Mouse (Mus musculus) forebrain, embryonic 10.5 days (tissue): ENCODE measurements around the gene Bach2. TPM values are rescaled to one million over a fixed set of nuclear protein-coding genes. Genes with fewer than 3 reads are reported as not detected.

ENCODE experiments used
- DNase-seq: peaks from one replicate; pipeline ENCODE4 v3.0.0-alpha.2; 2017; ENCODE audit warnings: low spot score; ENCODE audit errors: extremely low spot score
- H3K27ac ChIP-seq: fragments of 300-500 bp; sonication (generic); 2 replicates; pipeline ENCODE4 v1.5.1; 2016; ENCODE audit warnings: mild to moderate bottlenecking
- H3K27me3 ChIP-seq: fragments of 300-500 bp; sonication (generic); 2 replicates; pipeline ENCODE4 v1.6.1; 2016; ENCODE audit warnings: mild to moderate bottlenecking; ENCODE audit not compliant: poor library complexity, severe bottlenecking
- H3K36me3 ChIP-seq: fragments of 300-500 bp; sonication (generic); replicated peaks from 2 replicates; pipeline ENCODE4 v1.6.1; 2016; ENCODE audit warnings: mild to moderate bottlenecking, moderate library complexity
- H3K4me1 ChIP-seq: fragments of 300-500 bp; sonication (generic); 2 replicates; pipeline ENCODE4 v1.6.1; 2016
- H3K4me3 ChIP-seq: fragments of 300-500 bp; sonication (generic); 2 replicates; pipeline ENCODE4 v1.5.1; 2016; ENCODE audit warnings: mild to moderate bottlenecking, moderate library complexity
- H3K9me3 ChIP-seq: fragments of 300-500 bp; sonication (generic); 2 replicates; pipeline ENCODE4 v1.6.1; 2016; ENCODE audit warnings: mild to moderate bottlenecking, moderate library complexity
- WGBS: fragments of 180-500 bp; shearing (Covaris S2); methylation state at CpG from one replicate; pipeline ENCODE4 v1.1.7; 2016; 5-methylcytosine and 5-hydroxymethylcytosine counted together
- polyA plus RNA-seq: library from polyadenylated mRNA; unstranded; fragments of >200 nt; fragmentation: Nextera tagmentation; extraction: Ambion mirVana; gene quantifications from 2 replicates; pipeline ENCODE4 v1.2.1, GENCODE M21; 2016

The Bach2 gene
- polyA plus RNA-seq, 1 experiment from 2014 or later: 7.1 TPM

- Histone ChIP-seq H3K27ac (no peak overlapping the region), H3K4me1 (peaks cover 33% of the 10 kb centered on the region), H3K27me3 (no peaks in the 10 kb centered on the region), H3K36me3 (no peaks in the 10 kb centered on the region), H3K4me3 (no peak overlapping the region), H3K9me3 (no peaks in the 10 kb centered on the region)
- DNase-seq: no peak
- 91% methylated on average over 27 of the region's 27 CpGs for WGBS
Observed at GRCm38 (mm10) chr4:32426779-32427577, 188.4 kb downstream of the Bach2 start.

DNA sequence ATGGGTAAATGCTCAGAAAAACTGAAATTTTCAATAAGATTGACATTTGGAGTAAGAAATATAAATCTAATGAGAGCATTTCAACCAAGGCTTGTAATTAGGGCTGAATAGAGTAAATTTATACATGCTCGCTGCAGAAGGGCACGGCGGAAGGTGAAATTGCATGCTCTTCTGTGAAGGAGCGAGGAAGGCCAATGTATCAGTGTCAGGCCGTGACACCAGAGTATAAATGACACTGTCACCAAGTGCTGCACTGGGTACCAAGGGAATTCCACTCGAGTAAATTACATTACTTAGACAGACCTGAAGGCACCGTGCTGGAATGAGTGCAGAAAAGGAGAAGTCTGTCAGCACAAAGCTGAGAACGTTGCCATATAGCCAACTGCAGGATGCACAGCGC, 190.1 kb downstream of the Bach2 start:
- DNase-seq: no peak
- Histone ChIP-seq H3K27ac (no peak overlapping the region), H3K4me3 (no peak overlapping the region), H3K9me3 (no peaks in the 10 kb centered on the region), H3K4me1 (peaks cover 50% of the 10 kb centered on the region), H3K36me3 (no peaks in the 10 kb centered on the region), H3K27me3 (no peaks in the 10 kb centered on the region)
- WGBS: 88% methylated on average over 9 of the region's 9 CpGs

DNA sequence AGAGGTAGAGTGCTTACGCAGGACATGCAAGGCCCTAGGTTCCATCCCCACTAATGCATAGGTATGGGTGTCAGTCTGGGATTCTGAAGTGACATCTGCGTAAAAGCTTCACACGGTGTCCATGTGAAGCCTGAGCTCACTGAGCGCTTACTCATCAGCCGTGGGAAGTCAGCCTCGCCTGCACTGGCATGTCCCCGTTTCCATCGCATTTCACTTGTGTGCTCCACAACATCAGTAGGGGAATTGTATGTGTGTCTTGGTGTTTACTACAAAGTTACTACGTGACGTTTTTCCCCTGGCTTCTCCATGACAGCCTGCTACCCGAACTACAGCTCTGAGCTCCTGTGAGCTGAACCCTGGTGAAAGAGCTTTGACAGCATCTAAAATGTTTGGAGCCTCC, 191.5 kb downstream of the Bach2 start:
- Histone ChIP-seq H3K4me3 (no peak overlapping the region), H3K9me3 (no peaks in the 10 kb centered on the region), H3K4me1 (peaks cover 50% of the 10 kb centered on the region), H3K36me3 (no peaks in the 10 kb centered on the region), H3K27ac (peak overlapping the region; percentile 59; the same call in 1 of the 2 replicates), H3K27me3 (no peaks in the 10 kb centered on the region)
- WGBS: 83% methylated on average over 11 of the region's 11 CpGs
- no peak for DNase-seq

- 25% methylated on average over 7 of the region's 7 CpGs for WGBS
- DNase-seq: no peak
- Histone ChIP-seq H3K4me1 (peaks cover 50% of the 10 kb centered on the region), H3K36me3 (no peaks in the 10 kb centered on the region), H3K27ac (peak overlapping the region; percentile 59; the same call in 1 of the 2 replicates), H3K4me3 (no peak overlapping the region), H3K27me3 (no peaks in the 10 kb centered on the region), H3K9me3 (no peaks in the 10 kb centered on the region)
Observed at GRCm38 (mm10) chr4:32430981-32431380, 192.4 kb downstream of the Bach2 start.

- H3K27ac ChIP-seq: peak overlapping the region; percentile 73; the same call in 1 of the 2 replicates
Observed at GRCm38 (mm10) chr4:32432271-32432781, 193.7 kb downstream of the Bach2 start.

GRCm38 (mm10) chr4:32432945-32433344, 194.3 kb downstream of the Bach2 start:
- Histone ChIP-seq H3K9me3 (no peaks in the 10 kb centered on the region), H3K4me1 (peaks cover 50% of the 10 kb centered on the region), H3K4me3 (no peak overlapping the region), H3K27me3 (no peaks in the 10 kb centered on the region), H3K27ac (peak overlapping the region; percentile 73), H3K36me3 (no peaks in the 10 kb centered on the region)
- no peak for DNase-seq
- WGBS: 38% methylated on average over 6 of the region's 6 CpGs

More at GRCm38 (mm10) chr4:32432271-32432781, 193.7 kb downstream of the Bach2 start:
- no peak for DNase-seq
- H3K9me3 ChIP-seq: no peaks in the 10 kb centered on the region
- H3K4me3 ChIP-seq: no peak overlapping the region
- H3K36me3 ChIP-seq: no peaks in the 10 kb centered on the region
- 58% methylated on average over 10 of the region's 10 CpGs for WGBS
- H3K4me1 ChIP-seq: peaks cover 50% of the 10 kb centered on the region
- H3K27me3 ChIP-seq: no peaks in the 10 kb centered on the region

GRCm38 (mm10) chr4:32434612-32435011, 196.0 kb downstream of the Bach2 start:
- H3K27me3 ChIP-seq: no peaks in the 10 kb centered on the region
- H3K4me1 ChIP-seq: peaks cover 42% of the 10 kb centered on the region
- H3K36me3 ChIP-seq: no peaks in the 10 kb centered on the region
- H3K27ac ChIP-seq: no peak overlapping the region
- no peaks in the 10 kb centered on the region for H3K9me3 ChIP-seq
- no peak overlapping the region for H3K4me3 ChIP-seq
- no peak for DNase-seq
- 93% methylated on average over 1 of the region's 1 CpGs for WGBS

DNA sequence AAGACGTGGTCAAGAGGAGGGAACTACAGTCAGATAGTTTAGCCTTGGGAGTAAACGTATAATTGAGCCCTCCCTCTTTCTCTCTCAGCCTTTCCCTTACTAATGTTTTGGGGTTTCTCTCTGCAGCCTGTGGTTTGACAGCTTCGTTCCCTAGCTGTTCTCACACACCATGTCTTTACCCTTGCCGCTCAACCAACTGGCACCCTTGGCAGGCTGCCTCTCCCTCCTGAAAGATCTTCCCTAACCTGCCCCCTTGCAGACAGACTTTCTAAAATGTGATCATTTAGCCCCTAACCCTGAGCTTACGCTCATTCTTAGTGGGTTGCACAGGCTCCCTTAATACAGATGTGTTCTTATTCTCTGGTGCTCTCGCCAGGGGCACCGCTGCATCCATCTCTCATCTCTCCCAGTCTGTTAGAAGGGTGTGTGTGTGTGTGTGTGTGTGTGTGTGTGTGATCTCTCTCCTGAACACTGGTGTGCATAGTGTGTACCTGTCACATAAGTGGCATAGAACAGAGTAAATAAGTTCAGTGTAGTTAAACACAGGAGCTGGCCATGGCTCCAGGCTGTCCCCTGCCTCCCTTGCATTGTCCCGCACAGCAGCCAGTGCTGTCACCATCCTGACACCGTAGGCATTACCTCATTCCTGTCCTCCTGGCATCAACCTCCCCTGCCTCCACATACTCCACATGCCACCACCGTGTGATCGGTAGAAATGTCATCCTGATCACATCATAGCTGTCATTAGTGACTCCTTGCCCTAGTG, 201.6 kb downstream of the Bach2 start:
- Histone ChIP-seq H3K36me3 (no peaks in the 10 kb centered on the region), H3K4me1 (no peaks in the 10 kb centered on the region), H3K4me3 (no peak overlapping the region), H3K27ac (no peak overlapping the region), H3K27me3 (no peaks in the 10 kb centered on the region), H3K9me3 (no peaks in the 10 kb centered on the region)
- DNase-seq: no peak
- WGBS: 89% methylated on average over 11 of the region's 11 CpGs

DNA sequence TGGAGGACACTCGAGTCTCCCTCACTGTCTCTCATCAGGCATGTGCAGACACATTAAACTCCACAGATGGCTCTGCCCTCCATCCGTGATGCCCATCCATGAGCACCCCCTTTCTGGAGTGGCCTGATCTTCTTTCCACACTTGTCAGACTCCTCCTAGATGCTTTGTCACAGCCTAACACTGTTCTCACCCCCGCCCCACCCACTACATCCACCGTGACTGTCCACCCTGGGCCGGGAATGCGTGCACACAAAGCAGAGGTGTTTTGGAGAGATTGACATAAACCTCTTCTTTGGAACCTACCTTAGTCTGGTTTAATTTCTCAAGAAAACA, 202.1 kb downstream of the Bach2 start:
- H3K36me3 ChIP-seq: no peaks in the 10 kb centered on the region
- no peaks in the 10 kb centered on the region for H3K27me3 ChIP-seq
- H3K4me3 ChIP-seq: no peak overlapping the region
- DNase-seq: no peak
- H3K9me3 ChIP-seq: no peaks in the 10 kb centered on the region
- H3K4me1 ChIP-seq: no peaks in the 10 kb centered on the region
- 94% methylated on average over 6 of the region's 6 CpGs for WGBS
- no peak overlapping the region for H3K27ac ChIP-seq

DNA sequence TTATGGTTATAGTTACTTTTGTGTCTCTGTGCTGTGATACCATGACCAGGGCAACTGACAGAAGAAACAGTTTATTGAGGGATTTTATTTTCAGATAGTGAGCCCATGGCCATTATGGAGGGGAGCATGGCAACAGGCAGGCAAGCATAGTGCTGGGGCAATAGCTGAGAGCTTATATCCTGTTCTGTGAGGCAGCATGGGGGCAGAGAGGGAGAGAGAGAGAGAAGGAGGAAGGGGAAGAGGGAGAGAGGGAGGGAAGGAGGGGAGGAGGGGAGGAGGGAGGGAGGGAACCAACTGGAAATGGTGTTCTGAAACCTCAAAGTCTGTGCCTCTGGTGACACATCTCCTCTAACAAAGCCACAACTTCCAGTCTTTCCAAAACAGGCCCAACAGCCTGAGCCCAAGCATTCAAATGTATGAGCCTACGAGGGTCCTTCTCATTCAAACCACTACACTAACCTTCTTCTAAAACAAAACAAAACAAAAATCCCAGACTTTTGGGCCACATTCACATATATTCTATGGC, 206.1 kb downstream of the Bach2 start:
- H3K27ac ChIP-seq: no peak overlapping the region
- H3K36me3 ChIP-seq: no peaks in the 10 kb centered on the region
- H3K4me1 ChIP-seq: no peaks in the 10 kb centered on the region
- WGBS: 83% methylated on average over 1 of the region's 1 CpGs
- DNase-seq: no peak
- no peaks in the 10 kb centered on the region for H3K9me3 ChIP-seq
- H3K4me3 ChIP-seq: no peak overlapping the region
- H3K27me3 ChIP-seq: no peaks in the 10 kb centered on the region

GRCm38 (mm10) chr4:32447850-32448249, 209.2 kb downstream of the Bach2 start:
- no peak overlapping the region for H3K27ac ChIP-seq
- no peaks in the 10 kb centered on the region for H3K36me3 ChIP-seq
- 88% methylated on average over 3 of the region's 3 CpGs for WGBS
- no peaks in the 10 kb centered on the region for H3K4me1 ChIP-seq
- no peaks in the 10 kb centered on the region for H3K27me3 ChIP-seq
- no peak for DNase-seq
- H3K4me3 ChIP-seq: no peak overlapping the region
- no peaks in the 10 kb centered on the region for H3K9me3 ChIP-seq

DNA sequence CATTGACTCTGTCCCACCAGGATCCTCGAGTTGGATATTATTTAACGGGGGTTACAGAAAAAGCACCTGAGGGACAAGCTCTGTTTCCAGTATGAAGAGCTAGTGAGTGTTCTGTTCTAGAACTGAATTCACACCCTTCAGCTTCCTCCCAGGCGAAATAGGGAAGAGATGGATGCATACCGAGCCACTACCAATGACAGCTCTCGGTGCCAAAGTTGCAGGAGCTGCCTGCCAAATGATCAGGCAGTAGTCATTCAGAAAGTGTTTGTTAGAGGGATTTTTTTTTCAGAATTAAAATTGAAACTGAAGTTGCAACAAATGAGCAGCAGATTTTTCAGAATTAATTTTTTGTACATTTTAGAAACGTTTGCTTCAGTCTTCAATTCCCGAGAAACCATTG, 223.4 kb downstream of the Bach2 start:
- Histone ChIP-seq H3K4me1 (no peaks in the 10 kb centered on the region), H3K36me3 (no peaks in the 10 kb centered on the region), H3K27ac (no peak overlapping the region), H3K27me3 (no peaks in the 10 kb centered on the region), H3K4me3 (no peak overlapping the region), H3K9me3 (peaks cover 12% of the 10 kb centered on the region; the same call in 1 of the 2 replicates)
- DNase-seq: no peak
- whole genome bisulfite sequencing: 90% methylated on average over 7 of the region's 7 CpGs

DNA sequence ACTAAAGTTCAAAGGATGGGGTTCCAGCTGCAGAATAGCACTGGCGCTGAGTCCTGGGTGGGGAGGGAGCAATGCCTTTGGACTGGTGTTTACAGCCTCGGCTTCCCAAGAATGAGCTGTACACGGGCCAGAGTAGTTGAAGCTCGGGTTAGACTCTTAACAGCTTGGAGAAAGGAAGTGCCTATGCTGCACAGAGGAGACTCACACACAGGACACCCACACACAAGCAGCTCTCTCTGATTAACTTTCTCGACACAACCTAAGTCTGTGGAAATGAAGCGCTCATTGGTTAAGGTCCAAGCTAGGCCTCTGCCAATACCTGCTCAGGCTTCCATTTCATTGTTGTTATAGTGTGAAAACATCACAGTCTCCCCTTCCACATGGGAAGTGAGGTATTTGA, 224.5 kb downstream of the Bach2 start:
- H3K27ac ChIP-seq: no peak overlapping the region
- H3K4me3 ChIP-seq: no peak overlapping the region
- H3K27me3 ChIP-seq: no peaks in the 10 kb centered on the region
- 93% methylated on average over 6 of the region's 6 CpGs for WGBS
- no peaks in the 10 kb centered on the region for H3K4me1 ChIP-seq
- no peaks in the 10 kb centered on the region for H3K36me3 ChIP-seq
- no peak for DNase-seq
- peaks cover 12% of the 10 kb centered on the region; the same call in 1 of the 2 replicates for H3K9me3 ChIP-seq
